Mouse (Mus musculus) myocyte (in vitro differentiated cells): ENCODE measurements around the gene Dmrtc2.

Source experiments
- CEBPB ChIP-seq: IDR thresholded peaks from 2 replicates; pipeline ENCODE4 v1.6.1; 2011; ENCODE audit warnings: mild to moderate bottlenecking, moderate library complexity; ENCODE audit not compliant: poor library complexity, insufficient read depth, severe bottlenecking
- E2F4 ChIP-seq: IDR thresholded peaks from one replicate; pipeline ENCODE4 v1.6.1; 2011; ENCODE audit warnings: mild to moderate bottlenecking, control low read depth, moderate library complexity; ENCODE audit not compliant: insufficient read depth
- MAX ChIP-seq: IDR thresholded peaks from one replicate; pipeline ENCODE4 v1.6.1; 2011; ENCODE audit warnings: low read depth, mild to moderate bottlenecking, control low read depth
- POLR2A ChIP-seq: IDR thresholded peaks from one replicate; pipeline ENCODE4 v1.6.1; 2011; ENCODE audit warnings: low read depth, mild to moderate bottlenecking, control low read depth, moderate library complexity; ENCODE audit not compliant: insufficient read length
- TCF12 ChIP-seq: IDR thresholded peaks from one replicate; pipeline ENCODE4 v1.6.1; 2011; ENCODE audit warnings: mild to moderate bottlenecking, control low read depth; ENCODE audit not compliant: poor library complexity, insufficient read depth, severe bottlenecking

- TF ChIP-seq TCF12 (no peak), POLR2A (no peak), MAX (no peak), E2F4 (no peak), CEBPB (no peak)
Measured at GRCm38 (mm10) chr7:24879620-24880019, 9.8 kb downstream of the Dmrtc2 start.
